Mouse (Mus musculus) CH12.LX (cell line): Measurements from ENCODE around the gene Cckbr.

Experiments used
- CHD2 ChIP-seq: IDR thresholded peaks from 2 replicates; pipeline ENCODE4 v1.6.1; 2011; ENCODE audit warnings: low read length, improper control_type of control experiment
- CTCF ChIP-seq, 2 experiments: IDR thresholded peaks in 1 of 2; conservative IDR thresholded peaks in 1 of 2; 2 replicates each; pipeline ENCODE4 v1.5.1; 2011 to 2012; ENCODE audit warnings: low read depth in 2 of 2, low read length in 2 of 2, improper control_type of control experiment in 1 of 2, inconsistent platforms in 1 of 2, mild to moderate bottlenecking in 1 of 2, moderate library complexity in 1 of 2
- E2F4 ChIP-seq: IDR thresholded peaks from 2 replicates; pipeline ENCODE4 v1.6.1; 2011; ENCODE audit warnings: low read depth, low read length, improper control_type of control experiment; ENCODE audit not compliant: insufficient replicate concordance
- IRF4 ChIP-seq: IDR thresholded peaks from 2 replicates; pipeline ENCODE4 v1.6.1; 2014; ENCODE audit warnings: low read depth, mild to moderate bottlenecking, inconsistent platforms, low read length, improper control_type of control experiment
- MAX ChIP-seq: IDR thresholded peaks from 2 replicates; pipeline ENCODE4 v1.6.1; 2011; ENCODE audit warnings: low read length, improper control_type of control experiment
- MXI1 ChIP-seq: IDR thresholded peaks from 2 replicates; pipeline ENCODE4 v1.6.1; 2011; ENCODE audit warnings: mild to moderate bottlenecking, low read depth, low read length, improper control_type of control experiment
- NELFE ChIP-seq: IDR thresholded peaks from 2 replicates; pipeline ENCODE4 v1.6.1; 2011; ENCODE audit warnings: low read depth, low read length, improper control_type of control experiment
- POLR2A ChIP-seq: IDR thresholded peaks from 2 replicates; pipeline ENCODE4 v1.6.1; 2011; ENCODE audit warnings: low read depth, mild to moderate bottlenecking, improper control_type of control experiment, low read length
- RAD21 ChIP-seq: IDR thresholded peaks from 2 replicates; pipeline ENCODE4 v1.6.1; 2011; ENCODE audit warnings: low read depth, mild to moderate bottlenecking, low read length, improper control_type of control experiment, moderate library complexity

GRCm38 (mm10) chr7:105394606-105395005 lies 30.9 kb upstream of the Cckbr start:
- no peak for TF ChIP-seq IRF4
- no peak for TF ChIP-seq MXI1
- no peak for TF ChIP-seq NELFE
- no peak for TF ChIP-seq CTCF (conservative IDR thresholded peaks at IDR 0.05 in 1 of 2, IDR thresholded peaks at IDR 0.05 in 1 of 2; ENCODE audit: low read depth in 2 of 2, low read length in 2 of 2)
- no peak for TF ChIP-seq RAD21
- TF ChIP-seq POLR2A = no peak
- no peak for TF ChIP-seq MAX
- TF ChIP-seq CHD2 = no peak
- no peak for TF ChIP-seq E2F4
